Mouse (Mus musculus): Measurements from ENCODE around the gene Dctn1. TPM values are rescaled to one million over a fixed set of nuclear protein-coding genes. Genes with fewer than 3 reads are reported as not detected.

Gene Dctn1
- polyA plus RNA-seq, 2 experiments: 21.1 to 22.5 TPM

- 71% methylated on average over 4 of the region's 4 CpGs for WGBS (ENCODE audit: insufficient replicate concordance)
- H3K4me2 ChIP-seq (ENCODE audit: low read depth): peak overlapping the region; percentile 59
- peak overlapping the region; percentile 93 for H3K27ac ChIP-seq
- no peaks in the 10 kb centered on the region for H3K36me3 ChIP-seq (replicated peaks; ENCODE audit: control insufficient read depth, insufficient read depth, low read depth)
- no peaks in the 10 kb centered on the region for H3K9me3 ChIP-seq (ENCODE audit: control insufficient read depth, low read length)
- no peaks in the 10 kb centered on the region; the same call in 1 of the 2 replicates for H3K27me3 ChIP-seq (ENCODE audit: control insufficient read depth, insufficient read depth, low read length)
- peak overlapping the region; percentile 60 to 66 for H3K4me3 ChIP-seq (ENCODE audit: insufficient read depth in 1 of 2, low read depth in 2 of 2, low read length in 2 of 2)
- ATAC-seq (ENCODE audit: insufficient read depth): peak; percentile 58
- peaks cover 22 to 36% of the 10 kb centered on the region in 2 experiments for H3K4me1 ChIP-seq (replicated peaks; ENCODE audit: control insufficient read depth in 2 of 2, insufficient read depth in 2 of 2, low read length in 1 of 2)
- DNase-seq (ENCODE audit: low read depth in 3 of 3, low spot score in 3 of 3): no peak
- TF ChIP-seq CTCF (IDR thresholded peaks at IDR 0.05; ENCODE audit: low read depth): no peak
- H3K9ac ChIP-seq (replicated peaks): peak overlapping the region; percentile 68
These were observed 81.0 kb downstream of the Dctn1 start for GRCm38 (mm10) chr6:83246750-83247149.

GRCm38 (mm10) chr6:83247153-83247552, 81.4 kb downstream of the Dctn1 start:
- Histone ChIP-seq H3K4me3 (ENCODE audit: insufficient read depth in 1 of 2, low read depth in 2 of 2, low read length in 2 of 2) (peak overlapping the region; percentile 60 to 66), H3K9me3 (ENCODE audit: control insufficient read depth, low read length) (no peaks in the 10 kb centered on the region), H3K27me3 (ENCODE audit: control insufficient read depth, insufficient read depth, low read length) (no peaks in the 10 kb centered on the region; the same call in 1 of the 2 replicates), H3K4me2 (ENCODE audit: low read depth) (peak overlapping the region; percentile 59), H3K9ac (replicated peaks) (peak overlapping the region; percentile 68), H3K27ac (peak overlapping the region; percentile 93), H3K36me3 (replicated peaks; ENCODE audit: control insufficient read depth, insufficient read depth, low read depth) (no peaks in the 10 kb centered on the region), H3K4me1 (replicated peaks; ENCODE audit: control insufficient read depth in 2 of 2, insufficient read depth in 2 of 2, low read length in 1 of 2) (peaks cover 22 to 36% of the 10 kb centered on the region in 2 experiments)
- ATAC-seq (ENCODE audit: insufficient read depth) (peak; percentile 57), DNase-seq (ENCODE audit: low read depth in 3 of 3, low spot score in 3 of 3) (no peak)
- TF ChIP-seq EP300 (IDR thresholded peaks at IDR 0.05; ENCODE audit: low read depth) (no peak), CTCF (IDR thresholded peaks at IDR 0.05; ENCODE audit: low read depth) (no peak)
- WGBS (ENCODE audit: insufficient replicate concordance): 89% methylated on average over 2 of the region's 2 CpGs

Other genes with a start within 250 kb of the Dctn1 start
- 0.03 and 0.04 TPM in 2 replicates for gene Sema4f, start 226.2 kb upstream of the Dctn1 start, polyA plus RNA-seq (2012; rRNA removed)
- not detected in 2 replicates for gene Sema4f, start 226.2 kb upstream of the Dctn1 start, polyA plus RNA-seq (2014; fragmentation: Nextera tagmentation; extraction: Ambion mirVana)
- 7.7 and 9.4 TPM in 2 replicates for gene M1ap, start 219.0 kb upstream of the Dctn1 start, polyA plus RNA-seq (2012; rRNA removed)
- 14.4 and 15.0 TPM in 2 replicates for gene M1ap, start 219.0 kb upstream of the Dctn1 start, polyA plus RNA-seq (2014; fragmentation: Nextera tagmentation; extraction: Ambion mirVana)
- 13.9 and 14.9 TPM in 2 replicates for gene Dok1, start 132.4 kb upstream of the Dctn1 start, polyA plus RNA-seq (2012; rRNA removed)
- gene Dok1, start 132.4 kb upstream of the Dctn1 start, polyA plus RNA-seq (2014; fragmentation: Nextera tagmentation; extraction: Ambion mirVana): 12.7 and 15.7 TPM in 2 replicates
- gene Loxl3, start 131.7 kb upstream of the Dctn1 start, polyA plus RNA-seq (2012; rRNA removed): 0.92 and 1.6 TPM in 2 replicates
- gene Loxl3, start 131.7 kb upstream of the Dctn1 start, polyA plus RNA-seq (2014; fragmentation: Nextera tagmentation; extraction: Ambion mirVana): 1.1 TPM in 2 replicates
- 172 and 269 TPM in 2 replicates for gene Aup1, start 111.4 kb upstream of the Dctn1 start, polyA plus RNA-seq (2012; rRNA removed)
- gene Aup1, start 111.4 kb upstream of the Dctn1 start, polyA plus RNA-seq (2014; fragmentation: Nextera tagmentation; extraction: Ambion mirVana): 128 and 136 TPM in 2 replicates
- gene Htra2, start 110.6 kb upstream of the Dctn1 start, polyA plus RNA-seq (2012; rRNA removed): 75.7 and 80.9 TPM in 2 replicates
- gene Htra2, start 110.6 kb upstream of the Dctn1 start, polyA plus RNA-seq (2014; fragmentation: Nextera tagmentation; extraction: Ambion mirVana): 54.3 and 54.9 TPM in 2 replicates
- gene Dqx1, start 108.1 kb upstream of the Dctn1 start, polyA plus RNA-seq (2012; rRNA removed): 7.7 and 7.8 TPM in 2 replicates
- gene Dqx1, start 108.1 kb upstream of the Dctn1 start, polyA plus RNA-seq (2014; fragmentation: Nextera tagmentation; extraction: Ambion mirVana): 2.9 and 3.1 TPM in 2 replicates
- gene Tlx2, start 95.6 kb upstream of the Dctn1 start, polyA plus RNA-seq (2012; rRNA removed): 0.05 TPM in 1 of 2 replicates, not detected in the other
- gene Tlx2, start 95.6 kb upstream of the Dctn1 start, polyA plus RNA-seq (2014; fragmentation: Nextera tagmentation; extraction: Ambion mirVana): not detected in 2 replicates
- 16.5 and 21.0 TPM in 2 replicates for gene Pcgf1, start 88.1 kb upstream of the Dctn1 start, polyA plus RNA-seq (2012; rRNA removed)
- gene Pcgf1, start 88.1 kb upstream of the Dctn1 start, polyA plus RNA-seq (2014; fragmentation: Nextera tagmentation; extraction: Ambion mirVana): 15.0 and 19.7 TPM in 2 replicates
- 0.27 and 0.46 TPM in 2 replicates for gene Lbx2, start 79.6 kb upstream of the Dctn1 start, polyA plus RNA-seq (2012; rRNA removed)
- gene Lbx2, start 79.6 kb upstream of the Dctn1 start, polyA plus RNA-seq (2014; fragmentation: Nextera tagmentation; extraction: Ambion mirVana): 0.35 TPM in 1 of 2 replicates, not detected in the other
- 1.0 and 1.1 TPM in 2 replicates for gene Ccdc142, start 64.3 kb upstream of the Dctn1 start, polyA plus RNA-seq (2012; rRNA removed)
- 0.23 and 0.39 TPM in 2 replicates for gene Ccdc142, start 64.3 kb upstream of the Dctn1 start, polyA plus RNA-seq (2014; fragmentation: Nextera tagmentation; extraction: Ambion mirVana)
- gene Gm42688, start 64.3 kb upstream of the Dctn1 start, polyA plus RNA-seq (2012; rRNA removed): 2.2 and 2.4 TPM in 2 replicates
- gene Gm42688, start 64.3 kb upstream of the Dctn1 start, polyA plus RNA-seq (2014; fragmentation: Nextera tagmentation; extraction: Ambion mirVana): 0.76 and 0.86 TPM in 2 replicates
- 41.1 and 56.6 TPM in 2 replicates for gene Mrpl53, start 56.9 kb upstream of the Dctn1 start, polyA plus RNA-seq (2012; rRNA removed)
- gene Mrpl53, start 56.9 kb upstream of the Dctn1 start, polyA plus RNA-seq (2014; fragmentation: Nextera tagmentation; extraction: Ambion mirVana): 87.1 and 87.4 TPM in 2 replicates
- gene Mogs, start 50.4 kb upstream of the Dctn1 start, polyA plus RNA-seq (2012; rRNA removed): 33.9 and 36.9 TPM in 2 replicates
- 28.2 and 32.4 TPM in 2 replicates for gene Mogs, start 50.4 kb upstream of the Dctn1 start, polyA plus RNA-seq (2014; fragmentation: Nextera tagmentation; extraction: Ambion mirVana)
- gene Wbp1, start 44.4 kb upstream of the Dctn1 start, polyA plus RNA-seq (2012; rRNA removed): 27.7 and 33.6 TPM in 2 replicates
- 22.0 and 27.1 TPM in 2 replicates for gene Wbp1, start 44.4 kb upstream of the Dctn1 start, polyA plus RNA-seq (2014; fragmentation: Nextera tagmentation; extraction: Ambion mirVana)
- 9.4 and 11.6 TPM in 2 replicates for gene Ino80b, start 40.5 kb upstream of the Dctn1 start, polyA plus RNA-seq (2012; rRNA removed)
- 4.4 and 5.2 TPM in 2 replicates for gene Ino80b, start 40.5 kb upstream of the Dctn1 start, polyA plus RNA-seq (2014; fragmentation: Nextera tagmentation; extraction: Ambion mirVana)
- 11.1 TPM in 2 replicates for gene Rtkn, start 30.5 kb upstream of the Dctn1 start, polyA plus RNA-seq (2012; rRNA removed)
- gene Rtkn, start 30.5 kb upstream of the Dctn1 start, polyA plus RNA-seq (2014; fragmentation: Nextera tagmentation; extraction: Ambion mirVana): 5.3 and 5.5 TPM in 2 replicates
- gene Wdr54, start 9.5 kb upstream of the Dctn1 start, polyA plus RNA-seq (2012; rRNA removed): 0.15 and 0.44 TPM in 2 replicates
- gene Wdr54, start 9.5 kb upstream of the Dctn1 start, polyA plus RNA-seq (2014; fragmentation: Nextera tagmentation; extraction: Ambion mirVana): 0.32 and 0.35 TPM in 2 replicates
- not detected in 2 replicates for gene 1700003E16Rik, start 9.5 kb upstream of the Dctn1 start, polyA plus RNA-seq (2012; rRNA removed)
- 0.06 and 0.15 TPM in 2 replicates for gene 1700003E16Rik, start 9.5 kb upstream of the Dctn1 start, polyA plus RNA-seq (2014; fragmentation: Nextera tagmentation; extraction: Ambion mirVana)
- gene Slc4a5, start 53.9 kb downstream of the Dctn1 start, polyA plus RNA-seq (2012; rRNA removed): 1.1 and 1.4 TPM in 2 replicates
- 0.52 and 0.73 TPM in 2 replicates for gene Slc4a5, start 53.9 kb downstream of the Dctn1 start, polyA plus RNA-seq (2014; fragmentation: Nextera tagmentation; extraction: Ambion mirVana)
- 28.5 and 44.4 TPM in 2 replicates for gene Mthfd2, start 160.0 kb downstream of the Dctn1 start, polyA plus RNA-seq (2012; rRNA removed)
- gene Mthfd2, start 160.0 kb downstream of the Dctn1 start, polyA plus RNA-seq (2014; fragmentation: Nextera tagmentation; extraction: Ambion mirVana): 66.0 and 67.7 TPM in 2 replicates
- 19.0 and 25.2 TPM in 2 replicates for gene Mob1a, start 160.1 kb downstream of the Dctn1 start, polyA plus RNA-seq (2012; rRNA removed)
- 39.4 and 43.3 TPM in 2 replicates for gene Mob1a, start 160.1 kb downstream of the Dctn1 start, polyA plus RNA-seq (2014; fragmentation: Nextera tagmentation; extraction: Ambion mirVana)
- 28.8 and 92.1 TPM in 2 replicates for gene Bola3, start 183.2 kb downstream of the Dctn1 start, polyA plus RNA-seq (2012; rRNA removed)
- gene Bola3, start 183.2 kb downstream of the Dctn1 start, polyA plus RNA-seq (2014; fragmentation: Nextera tagmentation; extraction: Ambion mirVana): 342 and 357 TPM in 2 replicates

Measured in liver, embryonic 14.5 days (tissue).